Mouse (Mus musculus) bone marrow macrophage, adult 2 months (primary cell): ENCODE measurements at regions not wholly inside any gene's neighbourhood (a gene's known extent, or its start where the extent isn't known, plus 50 kb on each side); places are given as distances from the start of the nearest gene placed in this dataset.

ENCODE experiments used
- CTCF ChIP-seq: IDR thresholded peaks from 2 replicates; pipeline ENCODE4 v1.5.1; 2012; ENCODE audit warnings: low read depth, mild to moderate bottlenecking, low read length, moderate library complexity
- POLR2A ChIP-seq: IDR thresholded peaks from 2 replicates; pipeline ENCODE4 v1.6.1; 2012; ENCODE audit warnings: mild to moderate bottlenecking, low read depth, low read length, borderline replicate concordance

GRCm38 (mm10) chr9:104463701-104464100 lies 83.4 kb upstream of the Cpne4 start:
- TF ChIP-seq CTCF (no peak), POLR2A (no peak)
